Mouse (Mus musculus) induced T-regulatory cell, adult 2 months (primary cell): ENCODE data around the gene Olfr853.

Experiments used
- DNase-seq: peaks from one replicate; pipeline ENCODE4 v3.0.0-alpha.2; 2012; ENCODE audit warnings: low read depth

Olfr853 gene

GRCm38 (mm10) chr9:19540976-19541375 lies at the start of gene Olfr853:
TSS of gene Olfr853 (minus strand) at chr9:19541076.
- DNase-seq: no peak

- DNase-seq: no peak
These were observed 41.4 kb upstream of the Olfr853 start, which contains the start of gene Olfr855 for GRCm38 (mm10) chr9:19582317-19582716. TSS of gene Olfr855 (plus strand) at chr9:19582617.

GRCm38 (mm10) chr9:19567282-19567681 lies 26.4 kb upstream of the Olfr853 start, which contains the start of gene Olfr854:
TSS of gene Olfr854 (minus strand) at chr9:19567382.
- no peak for DNase-seq

GRCm38 (mm10) chr9:19492995-19493394 lies 47.9 kb downstream of the Olfr853 start, which contains the start of gene Olfr851:
TSS of gene Olfr851 (plus strand) at chr9:19493295.
- DNase-seq: no peak
